Mouse (Mus musculus): Measurements from ENCODE around the gene Plch2. TPM values are rescaled to one million over a fixed set of nuclear protein-coding genes. Genes with fewer than 3 reads are reported as not detected.

Gene Plch2
- polyA plus RNA-seq, 1 experiment from 2014 or later: 1.0 TPM

DNA sequence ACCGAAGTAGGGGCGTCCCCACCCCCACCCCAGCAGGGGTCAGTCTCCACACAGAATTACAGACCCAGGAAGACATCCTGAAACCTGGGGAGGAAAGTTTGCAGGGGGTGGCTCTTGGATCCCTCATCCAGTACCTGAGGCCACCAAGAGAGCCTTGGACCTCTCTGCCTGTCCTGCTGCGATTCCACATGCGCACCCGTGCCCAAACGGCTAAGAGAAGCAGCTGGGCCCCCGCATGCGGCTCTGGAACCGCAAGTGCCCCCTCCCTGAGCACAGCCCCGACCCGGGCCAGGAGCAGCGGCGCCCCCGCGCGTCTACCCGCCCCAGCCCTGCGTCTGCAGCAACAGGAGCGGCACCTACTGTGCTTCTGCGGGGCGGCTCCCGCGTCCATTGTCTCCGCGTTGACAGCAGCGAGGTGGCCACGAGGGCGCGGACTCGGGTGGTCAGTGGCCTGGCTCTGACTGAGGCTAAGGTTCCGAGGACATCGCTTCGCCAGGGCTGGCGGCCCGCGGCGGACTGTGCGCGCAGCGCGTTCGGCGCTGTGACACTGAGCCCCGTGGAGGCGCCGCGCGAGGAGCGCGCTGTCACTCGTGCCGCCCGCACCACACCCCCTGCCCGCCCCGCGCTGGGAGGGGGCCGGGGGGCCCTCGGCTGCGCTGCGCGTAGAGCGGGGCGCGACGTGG is 13.8 kb downstream of the Plch2 start:
- Histone ChIP-seq H3K27me3 (ENCODE audit: control insufficient read depth, insufficient read depth, low read length) (peaks cover 59% of the 10 kb centered on the region), H3K36me3 (ENCODE audit: control insufficient read depth, insufficient read depth) (no peaks in the 10 kb centered on the region), H3K4me3 (ENCODE audit: low read length) (peak overlapping the region; percentile 13; the same call in 1 of the 2 replicates), H3K9ac (ENCODE audit: low read length) (no peak overlapping the region), H3K4me1 (ENCODE audit: control insufficient read depth, insufficient read depth, low read length) (no peaks in the 10 kb centered on the region), H3K4me2 (ENCODE audit: low read depth, low read length) (peak overlapping the region; percentile 39; the same call in 1 of the 2 replicates), H3K9me3 (replicated peaks; ENCODE audit: control insufficient read depth, low read length) (no peaks in the 10 kb centered on the region), H3K27ac (ENCODE audit: low read length) (no peak overlapping the region)
- ATAC-seq (replicated peaks; ENCODE audit: extremely low read depth, insufficient read depth, low FRiP score): no peak
- WGBS: 2% methylated on average over 58 of the region's 65 CpGs

DNA sequence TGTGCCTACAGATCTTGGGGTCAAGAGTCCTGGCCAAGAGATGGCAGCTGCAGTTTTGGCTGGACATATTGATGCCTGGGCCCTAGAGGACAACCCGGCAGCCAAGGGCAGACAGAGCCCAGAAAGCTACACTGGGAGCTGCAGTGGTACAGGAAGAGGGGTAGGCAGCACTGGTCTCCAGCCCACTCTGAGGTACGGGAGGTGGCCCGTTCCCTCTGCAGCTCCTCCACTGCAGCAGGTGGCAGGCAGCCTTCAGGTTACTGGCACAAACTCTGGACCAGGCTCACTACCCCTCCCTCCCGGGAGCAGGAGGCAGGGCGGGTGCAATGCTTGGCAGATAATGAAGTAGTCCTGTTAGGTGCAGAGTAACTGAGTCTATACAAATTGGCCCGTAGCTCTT is 15.9 kb downstream of the Plch2 start:
- no peak overlapping the region for H3K4me3 ChIP-seq (ENCODE audit: low read length)
- no peak for ATAC-seq (replicated peaks; ENCODE audit: extremely low read depth, insufficient read depth, low FRiP score)
- H3K4me2 ChIP-seq (ENCODE audit: low read depth, low read length): no peak overlapping the region
- no peaks in the 10 kb centered on the region for H3K4me1 ChIP-seq (ENCODE audit: control insufficient read depth, insufficient read depth, low read length)
- H3K36me3 ChIP-seq (ENCODE audit: control insufficient read depth, insufficient read depth): no peaks in the 10 kb centered on the region
- 68% methylated on average over 6 of the region's 6 CpGs for WGBS
- H3K27me3 ChIP-seq (ENCODE audit: control insufficient read depth, insufficient read depth, low read length): peaks cover 72% of the 10 kb centered on the region
- H3K9ac ChIP-seq (ENCODE audit: low read length): no peak overlapping the region
- H3K9me3 ChIP-seq (replicated peaks; ENCODE audit: control insufficient read depth, low read length): no peaks in the 10 kb centered on the region
- no peak overlapping the region for H3K27ac ChIP-seq (ENCODE audit: low read length)

DNA sequence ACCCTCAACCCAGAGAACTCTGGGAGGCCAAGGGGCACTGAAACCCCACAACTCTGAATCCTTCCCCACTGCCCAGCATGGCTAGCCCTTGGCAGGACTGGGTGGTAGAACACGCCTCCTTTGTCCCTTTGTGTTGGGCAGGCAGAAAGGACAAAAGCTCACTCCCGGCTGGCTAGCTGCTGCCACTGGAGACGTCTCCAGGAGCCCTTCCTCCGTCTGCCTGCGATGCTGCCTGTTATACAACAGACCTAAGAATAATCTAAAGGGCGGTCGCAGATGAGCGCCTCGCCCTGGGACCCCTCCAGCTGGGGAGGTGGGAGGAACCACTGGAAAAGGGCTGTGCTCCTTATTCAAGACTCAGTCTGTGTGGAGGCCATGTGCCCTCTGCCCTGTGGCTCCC is 16.4 kb downstream of the Plch2 start:
- H3K4me2 ChIP-seq (ENCODE audit: low read depth, low read length): no peak overlapping the region
- no peak overlapping the region for H3K9ac ChIP-seq (ENCODE audit: low read length)
- H3K36me3 ChIP-seq (ENCODE audit: control insufficient read depth, insufficient read depth): no peaks in the 10 kb centered on the region
- 51% methylated on average over 9 of the region's 9 CpGs for WGBS
- H3K27ac ChIP-seq (ENCODE audit: low read length): no peak overlapping the region
- no peak for ATAC-seq (replicated peaks; ENCODE audit: extremely low read depth, insufficient read depth, low FRiP score)
- H3K27me3 ChIP-seq (ENCODE audit: control insufficient read depth, insufficient read depth, low read length): peaks cover 72% of the 10 kb centered on the region
- no peaks in the 10 kb centered on the region for H3K4me1 ChIP-seq (ENCODE audit: control insufficient read depth, insufficient read depth, low read length)
- no peaks in the 10 kb centered on the region for H3K9me3 ChIP-seq (replicated peaks; ENCODE audit: control insufficient read depth, low read length)
- H3K4me3 ChIP-seq (ENCODE audit: low read length): no peak overlapping the region

DNA sequence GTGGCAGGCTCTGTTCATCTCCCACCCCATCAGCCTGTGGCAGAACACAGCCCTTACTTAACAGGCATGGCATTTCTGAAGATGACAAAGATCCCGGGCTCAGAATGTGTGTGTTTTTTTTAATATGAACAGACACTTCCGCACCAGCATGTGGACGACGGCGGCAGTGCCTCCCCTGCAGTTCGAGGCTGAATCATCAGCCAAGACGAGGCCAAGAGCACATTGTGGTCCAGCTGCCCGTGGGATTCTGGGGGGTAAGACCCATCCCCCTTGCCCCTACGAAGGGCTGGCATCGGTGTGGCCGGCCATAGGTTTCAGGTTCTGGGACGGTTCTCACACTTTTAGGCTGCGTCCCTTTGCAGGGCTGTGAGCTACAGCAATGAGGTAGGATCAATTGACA is 21.8 kb downstream of the Plch2 start:
- no peak overlapping the region for H3K4me3 ChIP-seq (ENCODE audit: low read length)
- no peaks in the 10 kb centered on the region for H3K4me1 ChIP-seq (ENCODE audit: control insufficient read depth, insufficient read depth, low read length)
- H3K27me3 ChIP-seq (ENCODE audit: control insufficient read depth, insufficient read depth, low read length): peaks cover 50% of the 10 kb centered on the region
- no peak overlapping the region for H3K9ac ChIP-seq (ENCODE audit: low read length)
- no peak for ATAC-seq (replicated peaks; ENCODE audit: extremely low read depth, insufficient read depth, low FRiP score)
- H3K9me3 ChIP-seq (replicated peaks; ENCODE audit: control insufficient read depth, low read length): no peaks in the 10 kb centered on the region
- 58% methylated on average over 13 of the region's 13 CpGs for WGBS
- no peak overlapping the region for H3K27ac ChIP-seq (ENCODE audit: low read length)
- H3K36me3 ChIP-seq (ENCODE audit: control insufficient read depth, insufficient read depth): no peaks in the 10 kb centered on the region
- no peak overlapping the region for H3K4me2 ChIP-seq (ENCODE audit: low read depth, low read length)

DNA sequence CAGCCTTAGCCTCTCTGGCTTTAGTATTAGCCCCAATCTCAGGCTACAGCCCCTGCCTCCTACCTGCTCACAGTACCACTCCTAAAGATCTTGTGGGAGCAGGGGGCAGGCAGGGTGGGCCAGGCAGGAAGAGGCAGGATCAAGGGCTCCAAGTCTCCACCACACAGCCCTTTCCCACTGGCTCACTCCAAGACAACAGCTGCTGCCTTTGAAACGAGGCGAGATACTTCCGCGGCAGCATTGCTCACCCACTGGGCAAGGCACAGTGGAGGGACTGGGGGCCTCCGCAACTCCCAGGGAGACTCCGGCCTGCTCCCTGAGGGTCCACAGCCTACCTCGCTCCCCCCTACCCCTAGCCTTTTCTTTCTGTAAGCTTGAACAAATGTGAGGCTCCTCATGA is 22.4 kb downstream of the Plch2 start:
- H3K4me3 ChIP-seq (ENCODE audit: low read length): no peak overlapping the region
- H3K36me3 ChIP-seq (ENCODE audit: control insufficient read depth, insufficient read depth): no peaks in the 10 kb centered on the region
- H3K27ac ChIP-seq (ENCODE audit: low read length): no peak overlapping the region
- H3K4me1 ChIP-seq (ENCODE audit: control insufficient read depth, insufficient read depth, low read length): no peaks in the 10 kb centered on the region
- H3K27me3 ChIP-seq (ENCODE audit: control insufficient read depth, insufficient read depth, low read length): peaks cover 50% of the 10 kb centered on the region
- H3K9ac ChIP-seq (ENCODE audit: low read length): no peak overlapping the region
- no peaks in the 10 kb centered on the region for H3K9me3 ChIP-seq (replicated peaks; ENCODE audit: control insufficient read depth, low read length)
- ATAC-seq (replicated peaks; ENCODE audit: extremely low read depth, insufficient read depth, low FRiP score): no peak
- no peak overlapping the region for H3K4me2 ChIP-seq (ENCODE audit: low read depth, low read length)
- 26% methylated on average over 7 of the region's 7 CpGs for WGBS

DNA sequence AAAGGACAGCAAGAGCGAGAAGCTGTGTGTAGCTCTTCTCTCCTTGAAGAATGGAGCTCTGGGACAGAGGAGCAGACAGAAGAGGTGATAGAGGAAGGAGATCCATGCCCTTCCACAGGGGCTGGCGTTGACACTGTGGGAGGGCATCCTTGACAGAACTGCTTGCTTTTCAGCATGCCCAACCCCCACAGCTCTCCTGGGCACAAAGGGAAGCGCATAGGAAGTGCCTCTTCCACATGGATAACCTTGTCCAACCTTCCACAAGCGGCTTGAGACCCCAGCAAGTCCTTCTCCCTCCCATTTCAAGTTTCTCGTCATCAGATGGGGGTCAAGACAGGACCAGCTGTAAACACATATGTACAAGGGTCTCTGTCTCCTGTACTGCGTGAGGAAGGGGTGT is 23.5 kb downstream of the Plch2 start:
- no peak overlapping the region for H3K4me3 ChIP-seq (ENCODE audit: low read length)
- H3K9ac ChIP-seq (ENCODE audit: low read length): no peak overlapping the region
- no peak for ATAC-seq (replicated peaks; ENCODE audit: extremely low read depth, insufficient read depth, low FRiP score)
- H3K4me1 ChIP-seq (ENCODE audit: control insufficient read depth, insufficient read depth, low read length): no peaks in the 10 kb centered on the region
- peaks cover 50% of the 10 kb centered on the region for H3K27me3 ChIP-seq (ENCODE audit: control insufficient read depth, insufficient read depth, low read length)
- no peaks in the 10 kb centered on the region for H3K9me3 ChIP-seq (replicated peaks; ENCODE audit: control insufficient read depth, low read length)
- no peak overlapping the region for H3K4me2 ChIP-seq (ENCODE audit: low read depth, low read length)
- H3K27ac ChIP-seq (ENCODE audit: low read length): no peak overlapping the region
- WGBS: 18% methylated on average over 6 of the region's 6 CpGs
- H3K36me3 ChIP-seq (ENCODE audit: control insufficient read depth, insufficient read depth): no peaks in the 10 kb centered on the region

DNA sequence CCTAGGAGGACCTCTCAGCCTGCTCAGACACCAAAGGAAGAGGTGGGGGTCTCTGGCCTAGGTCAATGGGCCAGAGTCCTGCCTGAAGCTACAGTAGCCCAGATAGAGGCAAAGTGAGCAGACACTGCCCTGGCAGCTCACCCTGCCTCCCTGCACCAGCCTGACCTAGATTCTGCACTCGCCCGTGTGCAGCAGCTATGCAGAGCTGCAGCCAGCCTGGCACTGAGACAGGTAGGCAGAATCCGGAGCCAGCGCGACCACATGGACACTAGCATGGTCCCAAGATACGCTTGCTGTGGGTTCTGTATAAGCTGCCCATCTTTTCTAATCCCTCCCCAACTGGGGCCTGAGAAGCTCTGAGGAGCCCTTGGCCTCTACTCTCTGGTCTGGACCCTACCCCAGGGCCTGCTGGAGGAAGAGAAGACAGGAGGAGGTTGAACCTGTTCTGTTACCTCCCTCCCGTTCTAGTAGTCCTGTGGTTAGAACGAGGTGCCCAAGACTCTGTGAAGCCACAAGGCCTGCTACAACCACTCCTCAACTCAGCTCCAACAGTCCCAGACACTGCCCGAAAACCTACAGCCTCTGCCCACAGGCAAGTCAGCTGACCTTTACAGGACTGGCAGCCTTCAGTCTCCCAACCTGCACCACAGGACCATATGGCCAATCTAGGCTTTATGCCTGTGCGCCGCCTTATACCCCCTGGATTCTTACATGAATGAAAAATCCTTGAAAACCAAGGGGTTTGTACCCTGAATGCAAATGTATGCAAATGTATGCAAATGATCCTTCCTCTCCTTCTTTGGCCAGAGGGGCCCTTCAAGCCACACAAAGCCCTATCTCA is 32.2 kb downstream of the Plch2 start:
- Histone ChIP-seq H3K27me3 (ENCODE audit: control insufficient read depth, insufficient read depth, low read length) (no peaks in the 10 kb centered on the region; the same call in 1 of the 2 replicates), H3K4me2 (ENCODE audit: low read depth, low read length) (no peak overlapping the region), H3K27ac (ENCODE audit: low read length) (no peak overlapping the region), H3K4me1 (ENCODE audit: control insufficient read depth, insufficient read depth, low read length) (peaks cover under 1% of the 10 kb centered on the region; the same call in 1 of the 2 replicates), H3K36me3 (ENCODE audit: control insufficient read depth, insufficient read depth) (no peaks in the 10 kb centered on the region), H3K9ac (ENCODE audit: low read length) (no peak overlapping the region), H3K9me3 (replicated peaks; ENCODE audit: control insufficient read depth, low read length) (no peaks in the 10 kb centered on the region; the same call in 1 of the 2 replicates), H3K4me3 (ENCODE audit: low read length) (no peak overlapping the region)
- WGBS: 79% methylated on average over 11 of the region's 11 CpGs
- no peak for ATAC-seq (replicated peaks; ENCODE audit: extremely low read depth, insufficient read depth, low FRiP score)

DNA sequence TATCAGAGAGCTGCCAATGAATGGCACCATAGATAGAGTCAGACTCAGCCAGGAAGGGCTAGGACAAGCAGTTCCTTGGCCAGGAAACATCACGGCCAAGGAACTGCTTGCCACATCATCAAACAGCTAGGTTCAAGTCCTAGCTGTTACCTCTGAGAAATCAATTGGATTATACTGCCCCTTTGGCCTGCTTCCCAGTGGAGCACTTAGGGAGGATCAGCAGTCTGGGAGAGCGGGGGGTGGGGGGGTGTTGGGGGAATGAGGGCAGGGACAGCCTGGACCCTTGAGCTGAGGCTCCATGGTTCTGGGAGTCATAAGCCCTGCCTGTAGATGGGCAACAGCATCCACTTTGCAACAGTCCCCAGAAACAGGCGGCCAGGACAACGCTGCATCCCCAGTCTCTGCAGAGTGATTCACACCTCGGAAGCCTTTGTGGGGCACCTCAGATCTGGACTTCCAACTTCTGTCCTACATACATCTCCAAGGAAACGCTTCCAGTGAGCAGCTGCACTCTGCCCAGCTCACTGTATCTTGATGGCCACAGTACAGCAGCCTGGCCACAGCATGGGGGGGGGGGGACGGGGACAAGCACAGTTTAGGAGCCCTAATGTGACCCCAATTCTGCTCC is 34.2 kb downstream of the Plch2 start:
- Histone ChIP-seq H3K9ac (ENCODE audit: low read length) (no peak overlapping the region), H3K36me3 (ENCODE audit: control insufficient read depth, insufficient read depth) (no peaks in the 10 kb centered on the region), H3K4me1 (ENCODE audit: control insufficient read depth, insufficient read depth, low read length) (peaks cover 5% of the 10 kb centered on the region; the same call in 1 of the 2 replicates), H3K27ac (ENCODE audit: low read length) (no peak overlapping the region), H3K27me3 (ENCODE audit: control insufficient read depth, insufficient read depth, low read length) (peaks cover 7% of the 10 kb centered on the region), H3K9me3 (replicated peaks; ENCODE audit: control insufficient read depth, low read length) (no peaks in the 10 kb centered on the region; the same call in 1 of the 2 replicates), H3K4me2 (ENCODE audit: low read depth, low read length) (no peak overlapping the region), H3K4me3 (ENCODE audit: low read length) (no peak overlapping the region)
- ATAC-seq (replicated peaks; ENCODE audit: extremely low read depth, insufficient read depth, low FRiP score): no peak
- WGBS: 51% methylated on average over 7 of the region's 7 CpGs

DNA sequence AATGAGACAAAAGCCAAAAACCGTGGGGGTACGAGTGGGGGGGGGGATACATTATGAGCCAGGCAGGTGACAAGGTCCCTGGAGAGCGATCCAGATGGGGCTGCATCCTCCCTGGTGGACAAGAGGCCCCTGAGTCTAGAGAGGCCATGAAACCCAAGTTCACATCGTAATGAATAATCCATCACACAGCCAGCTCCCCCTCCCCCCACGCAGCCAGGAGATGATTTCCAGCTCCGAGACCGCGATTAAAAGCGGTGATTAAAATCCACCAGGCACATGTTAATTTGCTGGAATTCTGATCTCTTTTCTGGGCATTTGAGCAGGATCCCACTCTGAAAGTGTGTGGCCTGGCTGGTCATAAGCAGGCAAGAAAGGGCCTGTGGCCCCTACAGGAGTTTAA is 35.8 kb downstream of the Plch2 start:
- H3K9me3 ChIP-seq (replicated peaks; ENCODE audit: control insufficient read depth, low read length): no peaks in the 10 kb centered on the region
- H3K27me3 ChIP-seq (ENCODE audit: control insufficient read depth, insufficient read depth, low read length): peaks cover 9% of the 10 kb centered on the region
- no peak overlapping the region for H3K27ac ChIP-seq (ENCODE audit: low read length)
- no peak overlapping the region for H3K9ac ChIP-seq (ENCODE audit: low read length)
- no peaks in the 10 kb centered on the region for H3K36me3 ChIP-seq (ENCODE audit: control insufficient read depth, insufficient read depth)
- H3K4me1 ChIP-seq (ENCODE audit: control insufficient read depth, insufficient read depth, low read length): peaks cover 5% of the 10 kb centered on the region; the same call in 1 of the 2 replicates
- 54% methylated on average over 9 of the region's 9 CpGs for WGBS
- no peak overlapping the region for H3K4me3 ChIP-seq (ENCODE audit: low read length)
- no peak for ATAC-seq (replicated peaks; ENCODE audit: extremely low read depth, insufficient read depth, low FRiP score)
- no peak overlapping the region for H3K4me2 ChIP-seq (ENCODE audit: low read depth, low read length)
